Mouse (Mus musculus) neural tube, embryonic 13.5 days (tissue): Measurements from ENCODE around the gene Nxf2. TPM values are rescaled to one million over a fixed set of nuclear protein-coding genes. Genes with fewer than 3 reads are reported as not detected.
A peak's percentile ranks its signal among the peaks of the same experiment; 100 is the strongest.

ENCODE experiments used
- ATAC-seq: fragments of 200-750 bp; cut with Nextera tagmentation; 2 replicates; pipeline ENCODE4 v1.8.0; 2017; ENCODE audit warnings: low read depth, mild to moderate bottlenecking, moderate TSS enrichment, moderate library complexity
- H3K27ac ChIP-seq: fragments of 300-500 bp; sonication (generic); replicated peaks from 2 replicates; pipeline ENCODE4 v1.5.1; 2015; ENCODE audit warnings: moderate library complexity, mild to moderate bottlenecking, inconsistent platforms
- H3K27me3 ChIP-seq: fragments of 300-500 bp; sonication (generic); 2 replicates; pipeline ENCODE4 v1.6.1; 2015; ENCODE audit warnings: mild to moderate bottlenecking, inconsistent platforms
- H3K36me3 ChIP-seq: fragments of 300-500 bp; sonication (generic); 2 replicates; pipeline ENCODE4 v1.6.1; 2015; ENCODE audit warnings: mild to moderate bottlenecking, inconsistent platforms
- H3K4me1 ChIP-seq: fragments of 300-500 bp; sonication (generic); replicated peaks from 2 replicates; pipeline ENCODE4 v1.6.1; 2015; ENCODE audit warnings: inconsistent platforms
- H3K4me2 ChIP-seq: fragments of 300-500 bp; sonication (generic); 2 replicates; pipeline ENCODE4 v1.6.1; 2015; ENCODE audit warnings: inconsistent platforms, mild to moderate bottlenecking, moderate library complexity
- H3K4me3 ChIP-seq: fragments of 300-500 bp; sonication (generic); 2 replicates; pipeline ENCODE4 v1.5.1; 2015; ENCODE audit warnings: mild to moderate bottlenecking, inconsistent platforms
- H3K9ac ChIP-seq: fragments of 300-500 bp; sonication (generic); 2 replicates; pipeline ENCODE4 v1.6.1; 2015; ENCODE audit warnings: moderate library complexity, mild to moderate bottlenecking, inconsistent platforms
- H3K9me3 ChIP-seq: fragments of 300-500 bp; sonication (generic); 2 replicates; pipeline ENCODE4 v1.6.1; 2016; ENCODE audit warnings: inconsistent platforms
- WGBS: fragments of 180-500 bp; shearing (Covaris S2); methylation state at CpG from one replicate; pipeline ENCODE4 v1.1.7; 2015; 5-methylcytosine and 5-hydroxymethylcytosine counted together
- polyA plus RNA-seq: library from polyadenylated mRNA; unstranded; fragments of >200 nt; fragmentation: Nextera tagmentation; extraction: Ambion mirVana; gene quantifications from 2 replicates; pipeline ENCODE4 v1.2.1, GENCODE M21; 2015

Nxf2 gene
- polyA plus RNA-seq, result 0.42 and 0.48 TPM in 2 replicates

DNA sequence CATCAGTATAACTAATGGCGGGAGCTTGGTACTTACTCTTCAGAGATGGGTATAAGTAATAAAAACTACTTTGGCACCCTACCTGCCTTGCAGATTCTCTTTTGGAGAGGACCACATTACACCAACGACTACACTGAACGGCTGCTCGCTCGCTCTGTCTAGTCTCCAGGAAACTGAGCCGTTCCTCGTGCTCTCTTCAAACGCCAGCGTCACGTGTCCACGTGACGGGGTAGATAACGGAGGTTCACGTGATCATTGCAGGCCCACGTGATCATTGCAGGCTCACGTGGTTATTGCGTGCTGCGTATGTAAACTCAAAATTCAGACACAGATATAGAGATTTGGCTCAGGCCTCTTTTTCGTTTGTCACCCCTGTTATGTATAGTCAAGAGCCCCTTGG is at the start of gene Nxf2:
Nxf2 (minus strand) TSS at position 209 of the 400 bp plus-strand sequence.
- Histone ChIP-seq H3K36me3 (no peaks in the 10 kb centered on the region), H3K27me3 (peaks cover 4% of the 10 kb centered on the region), H3K9ac (peak within 1 kb of the TSS; percentile 34), H3K4me2 (peak within 1 kb of the TSS; percentile 49), H3K9me3 (peaks cover 7% of the 10 kb centered on the region), H3K4me1 (no peaks in the 10 kb centered on the region), H3K27ac (no peak within 1 kb of the TSS), H3K4me3 (peak within 1 kb of the TSS; percentile 34)
- WGBS, result 92% methylated on average over 19 of the region's 19 CpGs
- ATAC-seq, result no peak

DNA sequence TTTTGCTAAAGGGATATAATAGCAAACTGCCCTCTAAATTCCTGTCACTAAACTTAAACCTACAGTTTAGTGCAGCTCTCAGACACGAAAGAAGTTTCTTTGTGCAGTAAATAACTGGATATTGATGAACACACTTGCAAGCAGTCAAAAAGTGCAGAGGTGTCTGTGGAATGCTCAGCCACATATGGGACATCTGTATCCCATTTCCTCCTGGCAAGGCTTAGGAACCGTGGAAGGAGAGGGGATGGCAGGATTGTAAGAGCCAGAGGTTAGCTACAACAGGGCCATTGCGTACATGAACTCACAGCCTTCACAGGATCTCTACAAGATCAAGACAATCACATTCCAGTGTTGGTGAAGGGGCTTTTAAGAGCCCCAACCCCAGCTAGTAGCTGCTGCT is 46.8 kb upstream of the Nxf2 start:
- ATAC-seq, result no peak
- WGBS, result 58% methylated on average over 3 of the region's 3 CpGs

DNA sequence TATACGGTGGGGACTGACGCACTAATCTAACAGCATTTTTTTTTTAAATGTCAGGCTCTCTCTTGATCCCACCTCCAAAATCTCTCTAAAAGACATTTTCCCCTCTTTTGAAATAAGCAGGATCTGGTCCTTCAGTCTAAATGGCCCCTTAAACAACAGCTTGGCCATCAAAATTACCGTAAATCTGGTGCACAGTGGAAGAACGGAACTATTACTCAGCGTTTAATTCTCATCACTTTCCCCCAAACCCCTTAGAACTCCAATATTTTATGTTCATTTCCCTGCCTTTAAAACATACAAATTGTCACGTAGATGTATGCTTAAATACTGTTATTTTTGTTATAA is 44.9 kb upstream of the Nxf2 start:
- Histone ChIP-seq H3K9me3 (no peaks in the 10 kb centered on the region), H3K4me1 (peaks cover 6% of the 10 kb centered on the region; the same call in 1 of the 2 replicates), H3K36me3 (no peaks in the 10 kb centered on the region), H3K4me2 (peak overlapping the region; percentile 48), H3K9ac (peak overlapping the region; percentile 58), H3K4me3 (peak overlapping the region; percentile 57), H3K27me3 (peaks cover 7% of the 10 kb centered on the region; the same call in 1 of the 2 replicates), H3K27ac (peak overlapping the region; percentile 94)
- 32% methylated on average over 6 of the region's 6 CpGs for WGBS
- peak; percentile 50; the same call in 1 of the 2 replicates for ATAC-seq

More for the DNA sequence above, 46.8 kb upstream of the Nxf2 start:
- no peak overlapping the region for H3K9ac ChIP-seq
- H3K4me2 ChIP-seq, result no peak overlapping the region
- H3K36me3 ChIP-seq, result no peaks in the 10 kb centered on the region
- no peak overlapping the region for H3K4me3 ChIP-seq
- no peak overlapping the region for H3K27ac ChIP-seq
- no peaks in the 10 kb centered on the region for H3K9me3 ChIP-seq
- H3K4me1 ChIP-seq, result peaks cover 6% of the 10 kb centered on the region; the same call in 1 of the 2 replicates
- H3K27me3 ChIP-seq, result peaks cover 7% of the 10 kb centered on the region; the same call in 1 of the 2 replicates

DNA sequence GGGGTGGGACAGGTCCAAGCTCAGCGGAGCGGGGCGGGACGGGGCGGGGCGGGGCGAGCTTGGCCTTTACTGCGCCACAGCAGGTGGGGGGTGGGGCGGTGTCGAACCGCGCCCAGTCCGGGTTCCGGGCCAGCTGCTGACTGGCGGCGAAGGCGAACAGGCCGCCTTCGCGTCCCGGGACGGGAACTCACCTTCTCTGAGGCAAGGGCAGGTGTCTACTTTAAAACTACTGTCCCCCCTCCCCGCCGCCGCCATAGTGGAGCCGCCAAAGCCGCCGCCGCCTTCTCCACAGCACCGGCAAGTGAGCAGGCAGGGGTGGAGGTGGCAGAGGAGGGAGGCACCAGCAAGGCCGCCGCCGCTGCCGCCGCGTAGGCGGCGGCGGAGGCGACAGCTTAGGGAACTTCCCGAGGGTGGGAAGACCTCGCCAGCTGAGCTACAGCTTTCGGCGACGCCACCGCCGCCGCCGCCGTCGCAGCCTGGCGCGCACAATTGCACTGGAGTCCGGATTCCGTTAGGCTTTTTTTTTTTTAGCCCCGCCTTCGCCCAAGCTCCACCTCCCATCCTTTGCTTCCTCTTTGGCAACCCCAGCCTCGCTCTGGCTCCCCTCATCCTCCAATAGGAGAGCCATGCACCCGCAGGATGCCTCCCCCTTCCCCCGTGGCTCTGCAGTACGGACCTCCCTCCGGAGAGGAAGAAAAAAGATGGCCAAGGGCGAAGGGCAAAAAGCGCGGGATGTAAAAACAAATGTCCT is 44.3 kb upstream of the Nxf2 start, which contains the start of gene Zmat1:
Zmat1 (minus strand) TSS at position 490 of the 751 bp plus-strand sequence.
- Histone ChIP-seq H3K4me1 (peaks cover 6% of the 10 kb centered on the region; the same call in 1 of the 2 replicates), H3K4me3 (peak within 1 kb of the TSS; percentile 57), H3K27ac (peak within 1 kb of the TSS; percentile 94), H3K9ac (peak within 1 kb of the TSS; percentile 85), H3K4me2 (peak within 1 kb of the TSS; percentile 53), H3K36me3 (no peaks in the 10 kb centered on the region), H3K9me3 (no peaks in the 10 kb centered on the region), H3K27me3 (peaks cover 7% of the 10 kb centered on the region; the same call in 1 of the 2 replicates)
- 13% methylated on average over 63 of the region's 65 CpGs for WGBS
- peak; percentile 100 for ATAC-seq

DNA sequence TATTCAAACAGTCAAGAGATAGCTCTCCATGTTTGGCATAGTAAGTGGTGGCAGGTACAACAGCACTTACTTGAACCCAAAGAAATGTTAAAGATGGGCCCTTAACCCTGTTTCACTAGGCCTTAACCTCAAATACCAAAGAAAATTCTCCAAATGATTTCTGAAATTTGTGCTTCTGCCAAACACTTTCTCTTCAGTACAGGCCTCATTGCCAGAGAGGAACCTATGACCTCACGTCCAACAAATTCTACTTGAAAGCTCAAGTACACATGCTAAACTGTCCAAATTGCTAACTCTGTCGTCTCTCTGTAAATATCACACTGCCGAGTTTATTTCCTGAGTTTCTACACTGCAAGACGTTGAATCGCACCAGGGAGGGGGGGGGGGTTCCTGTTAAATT is 43.5 kb upstream of the Nxf2 start:
- Histone ChIP-seq H3K9me3 (no peaks in the 10 kb centered on the region), H3K27ac (no peak overlapping the region; the same call in 1 of the 2 replicates), H3K9ac (peak overlapping the region; percentile 85), H3K27me3 (peaks cover 7% of the 10 kb centered on the region; the same call in 1 of the 2 replicates), H3K4me3 (peak overlapping the region; percentile 57), H3K36me3 (no peaks in the 10 kb centered on the region), H3K4me1 (peaks cover 6% of the 10 kb centered on the region; the same call in 1 of the 2 replicates), H3K4me2 (peak overlapping the region; percentile 53)
- no peak for ATAC-seq
- 41% methylated on average over 5 of the region's 5 CpGs for WGBS

DNA sequence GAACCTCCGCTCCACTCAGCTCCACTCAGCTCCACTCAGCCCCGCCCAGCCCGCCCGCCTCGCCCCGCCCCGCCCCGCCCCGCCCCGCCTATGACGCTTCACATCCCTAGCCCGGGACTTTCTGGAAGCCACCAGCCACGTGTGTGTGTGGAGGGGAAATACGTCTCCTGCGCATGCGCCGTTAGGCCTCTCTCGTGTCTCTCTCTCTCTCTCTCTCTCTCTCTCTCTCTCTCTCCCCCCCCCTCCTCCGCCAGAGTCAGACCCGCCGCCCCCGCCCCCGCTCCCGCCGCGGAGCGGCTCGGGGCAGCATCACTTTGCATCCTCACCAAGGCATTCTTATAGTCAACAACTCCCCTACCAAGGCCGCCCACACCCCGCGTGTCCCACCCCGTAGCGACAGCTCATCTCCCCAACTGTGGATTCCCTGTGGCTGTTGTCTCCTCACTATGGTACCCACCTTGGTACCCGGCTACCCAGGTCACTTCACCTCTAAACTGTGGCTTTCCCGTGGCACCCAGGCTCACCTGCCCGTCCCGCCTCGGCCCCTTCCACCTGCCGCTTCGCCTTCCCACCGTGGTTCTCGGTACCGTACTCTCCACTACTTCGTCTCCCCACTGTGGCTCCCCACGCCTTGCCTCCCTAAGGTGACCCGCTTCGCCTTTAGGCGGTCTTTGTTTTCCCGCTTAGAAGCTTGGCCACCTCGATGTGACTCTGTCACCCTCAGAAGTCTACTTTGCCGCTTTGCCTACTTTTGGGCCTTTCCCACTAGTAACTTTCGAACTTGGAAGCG is 1.1 kb downstream of the Nxf2 start:
- Histone ChIP-seq H3K4me2 (peak overlapping the region; percentile 49), H3K27me3 (peaks cover 8% of the 10 kb centered on the region), H3K9me3 (peaks cover 7% of the 10 kb centered on the region), H3K4me3 (peak overlapping the region; percentile 34), H3K4me1 (no peaks in the 10 kb centered on the region), H3K36me3 (no peaks in the 10 kb centered on the region), H3K27ac (no peak overlapping the region), H3K9ac (peak overlapping the region; percentile 34)
- WGBS, result 66% methylated on average over 32 of the region's 53 CpGs
- peak; percentile 94 for ATAC-seq

DNA sequence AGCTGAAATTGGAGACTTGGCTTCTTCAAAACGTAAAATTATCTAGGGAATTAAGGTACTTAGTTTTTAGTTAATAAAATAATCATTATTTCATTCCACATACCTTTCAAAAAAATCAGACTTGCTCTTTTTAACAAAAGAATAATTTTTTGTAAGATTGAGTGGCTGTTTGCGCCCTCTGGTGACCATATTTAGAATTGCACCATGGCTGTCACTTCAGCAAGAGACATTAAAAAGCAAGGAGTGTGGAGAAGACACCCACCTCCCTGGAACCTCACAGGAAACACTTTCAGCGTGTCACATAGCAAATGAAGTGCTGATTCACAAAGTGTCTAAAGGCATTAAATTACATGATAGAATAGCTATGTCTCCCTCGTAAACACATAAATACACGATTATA is 34.2 kb downstream of the Nxf2 start:
- H3K4me2 ChIP-seq, result no peak overlapping the region
- no peaks in the 10 kb centered on the region for H3K4me1 ChIP-seq
- no peak overlapping the region for H3K9ac ChIP-seq
- no peaks in the 10 kb centered on the region for H3K36me3 ChIP-seq
- peaks cover 3% of the 10 kb centered on the region for H3K27me3 ChIP-seq
- no peak overlapping the region for H3K27ac ChIP-seq
- H3K4me3 ChIP-seq, result no peak overlapping the region
- no peak for ATAC-seq
- 39% methylated on average over 5 of the region's 5 CpGs for WGBS
- H3K9me3 ChIP-seq, result no peaks in the 10 kb centered on the region

DNA sequence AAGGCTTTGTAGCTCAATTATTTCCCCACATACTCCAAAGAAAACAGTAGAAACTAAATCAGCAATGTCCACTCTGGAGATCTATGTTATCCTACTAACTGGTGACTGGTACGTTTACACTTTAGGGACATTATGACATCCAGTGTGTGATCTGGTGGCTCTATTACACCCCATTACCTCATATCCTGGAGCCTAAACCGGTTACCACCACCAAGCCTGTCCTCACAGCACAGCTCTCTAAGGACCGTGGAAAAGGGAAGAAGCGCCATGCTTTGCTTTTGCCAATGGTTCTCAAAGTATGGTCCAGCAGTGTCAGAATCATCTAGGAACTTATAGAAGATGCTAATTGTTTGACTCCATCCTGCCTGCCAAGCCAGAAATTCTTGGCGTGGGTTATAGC is 34.6 kb downstream of the Nxf2 start:
- 74% methylated on average over 5 of the region's 5 CpGs for WGBS
- Histone ChIP-seq H3K4me1 (no peaks in the 10 kb centered on the region), H3K9ac (no peak overlapping the region), H3K4me3 (no peak overlapping the region), H3K9me3 (no peaks in the 10 kb centered on the region), H3K36me3 (no peaks in the 10 kb centered on the region), H3K27me3 (peaks cover 3% of the 10 kb centered on the region), H3K27ac (no peak overlapping the region), H3K4me2 (no peak overlapping the region)
- ATAC-seq, result no peak

DNA sequence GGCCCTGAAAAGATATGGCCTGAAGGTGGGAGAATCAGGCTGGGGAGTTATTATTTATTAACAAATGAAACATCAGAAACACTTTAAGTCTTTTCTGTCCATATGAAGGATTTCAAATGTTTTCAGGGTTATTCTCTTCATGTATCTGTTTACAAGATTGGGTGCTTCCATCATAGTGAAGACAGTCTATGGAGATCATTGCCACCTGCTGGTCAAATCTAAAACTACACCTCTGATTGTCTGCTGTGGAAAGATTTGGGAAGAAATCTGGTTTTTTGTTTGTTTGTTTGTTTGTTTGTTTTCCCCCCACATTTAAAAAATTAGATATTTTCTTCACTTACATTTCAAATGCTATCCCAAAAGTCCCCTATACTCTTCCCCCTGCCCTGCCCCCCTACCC is 39.5 kb downstream of the Nxf2 start:
- ATAC-seq, result no peak
- no peaks in the 10 kb centered on the region for H3K36me3 ChIP-seq
- peaks cover 3% of the 10 kb centered on the region for H3K27me3 ChIP-seq

DNA sequence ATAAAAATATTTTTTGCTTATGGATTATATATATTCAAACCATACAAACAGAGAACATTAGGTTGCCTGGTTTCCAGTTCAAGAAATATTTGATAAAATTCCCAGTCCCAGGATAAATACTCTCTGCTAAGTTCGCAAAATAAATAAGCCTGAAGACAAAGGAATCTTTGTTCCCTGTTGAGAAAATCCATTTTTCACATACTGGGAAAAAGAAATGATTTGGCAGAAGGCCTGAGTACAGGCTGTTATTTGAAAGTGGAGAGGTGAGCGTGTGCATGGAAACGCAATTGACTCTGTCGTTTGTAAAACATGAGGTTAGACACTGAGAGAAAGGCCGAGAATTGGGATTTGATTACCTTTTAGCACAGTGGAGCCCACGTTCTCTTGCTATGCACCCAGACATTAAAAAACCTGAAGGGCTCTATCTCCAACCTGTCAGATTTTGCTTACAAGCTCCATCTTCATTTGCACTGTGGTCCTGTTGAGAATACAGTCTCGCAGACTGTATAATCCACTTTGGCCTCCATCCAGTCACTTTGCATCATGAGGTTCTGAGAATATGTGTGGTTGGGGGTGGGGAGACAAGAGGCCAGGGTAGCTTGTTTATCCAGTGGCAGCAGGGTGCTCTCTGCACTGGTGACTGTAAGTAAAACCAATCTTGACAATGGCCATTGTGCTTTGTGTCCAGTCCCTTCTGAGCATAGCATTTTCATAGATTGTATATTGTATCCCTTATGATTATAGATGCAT is 40.7 kb downstream of the Nxf2 start:
- no peaks in the 10 kb centered on the region for H3K4me1 ChIP-seq
- H3K4me3 ChIP-seq, result no peak overlapping the region
- no peaks in the 10 kb centered on the region for H3K9me3 ChIP-seq
- no peak for ATAC-seq
- no peaks in the 10 kb centered on the region for H3K36me3 ChIP-seq
- H3K27ac ChIP-seq, result no peak overlapping the region
- H3K9ac ChIP-seq, result no peak overlapping the region
- WGBS, result 60% methylated on average over 7 of the region's 7 CpGs
- H3K27me3 ChIP-seq, result peaks cover 6% of the 10 kb centered on the region; the same call in 1 of the 2 replicates
- no peak overlapping the region for H3K4me2 ChIP-seq

More for the DNA sequence above, 39.5 kb downstream of the Nxf2 start:
- H3K9me3 ChIP-seq, result no peaks in the 10 kb centered on the region
- no peak overlapping the region for H3K4me2 ChIP-seq
- H3K4me1 ChIP-seq, result no peaks in the 10 kb centered on the region
- no peak overlapping the region for H3K9ac ChIP-seq
- no peak overlapping the region for H3K27ac ChIP-seq
- H3K4me3 ChIP-seq, result no peak overlapping the region

DNA sequence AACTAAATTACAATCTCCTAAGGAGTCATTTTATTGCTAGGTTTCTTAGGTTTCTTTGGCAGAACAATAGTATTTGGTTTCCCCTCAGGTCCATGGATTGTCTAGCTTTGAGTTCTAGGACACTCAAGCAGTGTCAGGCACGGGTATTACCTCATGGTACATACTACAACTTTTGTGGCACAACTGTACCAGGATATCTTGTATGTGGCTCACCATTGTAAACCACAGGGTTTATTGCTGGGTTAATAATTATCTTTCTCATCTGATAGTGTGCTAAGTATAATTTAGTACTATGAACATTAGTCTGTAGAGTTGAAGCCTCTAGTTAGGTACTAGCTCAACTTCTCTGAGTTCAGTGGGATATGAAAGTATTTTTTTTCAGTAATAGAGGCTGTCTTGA is 45.3 kb downstream of the Nxf2 start:
- H3K27ac ChIP-seq, result no peak overlapping the region
- no peaks in the 10 kb centered on the region for H3K36me3 ChIP-seq
- H3K4me2 ChIP-seq, result no peak overlapping the region
- no peak overlapping the region for H3K9ac ChIP-seq
- peaks cover 4% of the 10 kb centered on the region; the same call in 1 of the 2 replicates for H3K27me3 ChIP-seq
- no peak for ATAC-seq
- H3K4me3 ChIP-seq, result no peak overlapping the region
- WGBS, result 57% methylated on average over 1 of the region's 1 CpGs
- H3K9me3 ChIP-seq, result no peaks in the 10 kb centered on the region
- H3K4me1 ChIP-seq, result no peaks in the 10 kb centered on the region
